Mouse (Mus musculus) left cerebral cortex, adult 11 months (tissue): Measurements from ENCODE around the gene Olfr1449.
"Not testable (repeated sequence)": the region's sequence is repeated elsewhere in the genome, so short reads cannot be mapped to it uniquely, and the experiment has no call there.

Experiments used
- DNase-seq: peaks from one replicate; pipeline ENCODE4 v3.0.0; 2022; ENCODE audit warnings: low spot score

Gene Olfr1449

DNA sequence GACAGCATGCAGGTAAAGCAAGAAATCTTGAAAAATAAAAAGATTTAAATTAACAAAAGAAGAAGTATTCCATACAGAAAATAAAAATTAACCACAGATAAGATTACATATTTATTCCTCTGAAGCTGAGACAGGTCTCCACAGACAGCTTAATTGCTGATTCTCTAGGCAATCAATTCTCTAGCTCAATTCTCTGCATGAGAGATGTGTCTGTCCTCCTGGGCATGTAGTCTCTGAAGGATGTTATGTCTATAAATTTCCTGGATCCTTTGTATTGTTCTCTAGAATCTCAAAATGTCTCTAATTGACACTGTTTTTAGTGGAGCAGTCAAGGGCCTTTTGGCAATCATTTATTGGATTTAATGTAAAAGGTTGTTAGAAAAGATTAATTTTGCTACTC is at the start of gene Olfr1449:
TSS of gene Olfr1449 (plus strand) at position 301 of the 400 bp plus-strand sequence.
- no peak for DNase-seq

DNA sequence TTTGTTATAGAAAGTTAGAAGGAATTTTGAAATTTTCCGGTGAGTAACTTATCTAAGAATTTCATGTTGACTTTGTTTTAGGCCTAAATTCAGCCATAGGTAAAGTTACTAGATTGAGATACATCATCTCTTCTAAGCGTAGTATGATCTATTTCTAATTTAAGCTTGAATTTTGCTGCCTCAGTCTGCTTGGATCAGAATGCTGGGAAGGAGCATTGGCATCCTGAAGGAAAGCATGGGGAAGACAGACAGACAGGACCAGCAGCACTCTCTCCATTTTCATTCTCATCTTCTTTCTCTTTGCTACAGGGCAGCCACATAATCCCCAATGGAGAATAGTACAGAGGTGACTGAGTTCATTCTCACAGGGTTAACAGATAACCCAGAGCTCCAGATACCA is 47.1 kb upstream of the Olfr1449 start, which contains the start of gene Olfr1445:
TSS of gene Olfr1445 (plus strand) at position 301 of the 400 bp plus-strand sequence.
- no peak for DNase-seq

DNA sequence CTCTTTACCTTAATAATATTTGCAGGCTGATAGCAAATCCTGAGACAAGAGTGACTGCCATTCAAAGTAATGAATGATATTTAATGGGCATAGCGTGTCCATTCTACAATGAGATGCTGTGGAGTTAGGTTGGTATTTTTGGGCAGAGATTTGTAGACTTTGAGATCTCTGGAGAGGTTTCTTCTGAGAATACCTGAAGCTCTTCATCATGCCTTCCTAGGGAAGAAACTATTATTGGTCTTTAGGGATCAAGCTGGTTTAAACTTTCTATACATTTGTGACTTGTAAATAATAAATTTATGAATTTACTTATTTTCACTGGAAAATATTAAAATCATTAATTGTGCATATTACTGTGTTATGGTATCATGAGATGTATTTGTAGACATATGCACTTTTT is 37.2 kb upstream of the Olfr1449 start, which contains the start of gene Olfr1446:
TSS of gene Olfr1446 (minus strand) at position 101 of the 400 bp plus-strand sequence.
- DNase-seq: no peak

DNA sequence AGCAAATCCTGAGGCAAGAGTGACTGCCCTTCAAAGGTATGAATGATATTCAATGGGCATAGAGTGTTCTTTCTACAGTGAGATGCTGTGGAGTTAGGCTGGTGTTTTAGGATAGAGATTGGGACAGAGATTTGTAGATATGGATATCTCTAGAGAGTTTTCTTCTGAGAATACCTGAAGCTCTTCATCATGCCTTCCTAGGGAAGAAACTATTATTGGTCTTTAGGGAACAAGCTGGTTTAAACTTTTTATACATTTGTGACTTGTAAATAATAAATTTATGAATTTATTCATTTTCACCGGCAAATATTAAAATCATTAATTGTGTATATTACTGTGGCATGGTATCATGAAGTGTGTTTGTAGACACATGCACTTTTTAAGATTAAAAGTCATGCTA is 27.0 kb upstream of the Olfr1449 start, which contains the start of gene Olfr1447:
TSS of gene Olfr1447 (minus strand) at position 101 of the 400 bp plus-strand sequence.
- no peak for DNase-seq

GRCm38 (mm10) chr19:12924319-12924718 is 6.3 kb upstream of the Olfr1449 start, which contains the start of gene Olfr1448:
Gene Olfr1448, minus strand, starts transcription at chr19:12924419.
- DNase-seq: no peak

- no peak for DNase-seq
Observed at GRCm38 (mm10) chr19:12949958-12950357, 19.3 kb downstream of the Olfr1449 start, which contains the start of gene Olfr1450. Gene Olfr1450, plus strand, starts transcription at chr19:12950258.

- DNase-seq: not testable (repeated sequence)
Observed at GRCm38 (mm10) chr19:12970082-12970481, 39.4 kb downstream of the Olfr1449 start.
